Mouse (Mus musculus) heart, adult 11 months (tissue): ENCODE data around the gene Chmp4b.
A peak's percentile ranks its signal among the peaks of the same experiment; 100 is the strongest.

Source experiments
- DNase-seq: peaks from one replicate; pipeline ENCODE4 v3.0.0; 2022

Chmp4b gene

DNA sequence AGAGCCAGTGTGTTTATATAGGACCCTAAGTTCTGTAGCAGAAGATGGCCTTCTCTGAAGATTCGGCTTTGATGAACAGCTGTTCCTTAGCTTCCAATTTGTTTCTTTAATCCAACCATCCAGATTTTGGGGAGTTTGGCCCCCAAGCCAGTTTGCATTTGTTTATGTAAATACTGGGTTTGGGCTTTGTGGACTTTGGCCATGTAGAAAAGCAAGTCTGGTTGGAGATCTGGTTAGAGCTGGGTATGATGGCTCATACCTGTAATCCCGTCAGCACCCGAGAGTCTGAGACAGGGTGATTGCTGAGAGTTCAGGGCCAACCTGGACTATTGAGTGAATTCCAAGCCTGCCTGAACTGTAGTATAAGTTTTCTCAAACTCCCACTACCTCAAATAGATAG, 34.3 kb downstream of the Chmp4b start:
- peak; percentile 76 for DNase-seq

DNA sequence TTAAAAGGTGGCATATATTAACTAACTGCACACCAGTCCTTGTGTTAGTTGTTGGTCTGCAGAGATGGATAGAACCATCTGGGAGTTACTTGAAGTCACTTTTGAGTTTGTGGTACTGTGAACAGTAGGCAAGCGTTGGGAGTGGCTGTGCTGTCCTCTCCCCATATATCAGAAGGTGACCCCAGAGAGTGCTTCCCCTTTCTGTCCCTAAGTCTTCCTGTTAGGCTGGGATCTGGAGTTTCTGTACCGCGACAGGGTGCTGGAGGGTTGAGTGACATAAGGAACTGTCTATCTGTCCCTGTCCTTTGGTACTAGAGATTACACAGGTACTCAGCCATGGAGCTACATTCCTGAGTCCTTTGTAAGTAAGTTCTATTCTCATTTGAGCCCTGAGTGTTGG, 35.3 kb downstream of the Chmp4b start:
- DNase-seq, result no peak

DNA sequence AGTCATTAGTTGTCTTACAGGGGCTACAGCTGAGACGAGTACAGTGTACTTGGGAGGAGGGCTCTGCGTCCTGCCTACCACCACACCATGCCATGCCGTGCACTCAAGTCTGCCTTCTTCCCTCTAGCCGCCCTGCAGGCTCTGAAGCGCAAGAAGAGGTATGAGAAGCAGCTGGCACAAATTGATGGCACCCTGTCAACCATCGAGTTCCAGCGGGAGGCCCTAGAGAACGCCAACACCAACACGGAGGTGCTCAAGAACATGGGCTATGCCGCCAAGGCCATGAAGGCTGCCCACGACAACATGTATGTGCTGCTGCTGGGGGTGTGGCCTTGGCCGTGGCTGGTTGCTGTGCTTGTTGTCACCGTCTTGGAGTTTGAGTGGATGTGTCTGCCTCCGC, 37.9 kb downstream of the Chmp4b start:
- DNase-seq, result no peak

DNA sequence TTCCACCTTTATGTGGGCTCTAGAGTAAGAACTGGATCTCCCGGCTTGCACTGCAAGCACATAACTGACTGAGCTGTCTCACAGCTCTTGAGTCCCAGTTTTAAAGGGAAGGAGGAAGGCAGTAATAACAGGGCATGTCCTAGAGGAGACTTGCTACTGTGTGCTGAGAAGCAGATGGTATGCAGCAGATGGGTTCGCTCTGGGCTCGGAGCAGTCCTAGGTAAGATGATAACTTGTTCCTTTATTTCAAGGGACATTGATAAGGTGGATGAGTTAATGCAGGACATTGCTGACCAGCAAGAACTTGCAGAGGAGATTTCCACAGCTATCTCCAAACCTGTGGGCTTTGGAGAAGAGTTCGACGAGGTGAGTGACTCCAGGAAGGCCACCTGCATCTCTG, 39.5 kb downstream of the Chmp4b start:
- no peak for DNase-seq

DNA sequence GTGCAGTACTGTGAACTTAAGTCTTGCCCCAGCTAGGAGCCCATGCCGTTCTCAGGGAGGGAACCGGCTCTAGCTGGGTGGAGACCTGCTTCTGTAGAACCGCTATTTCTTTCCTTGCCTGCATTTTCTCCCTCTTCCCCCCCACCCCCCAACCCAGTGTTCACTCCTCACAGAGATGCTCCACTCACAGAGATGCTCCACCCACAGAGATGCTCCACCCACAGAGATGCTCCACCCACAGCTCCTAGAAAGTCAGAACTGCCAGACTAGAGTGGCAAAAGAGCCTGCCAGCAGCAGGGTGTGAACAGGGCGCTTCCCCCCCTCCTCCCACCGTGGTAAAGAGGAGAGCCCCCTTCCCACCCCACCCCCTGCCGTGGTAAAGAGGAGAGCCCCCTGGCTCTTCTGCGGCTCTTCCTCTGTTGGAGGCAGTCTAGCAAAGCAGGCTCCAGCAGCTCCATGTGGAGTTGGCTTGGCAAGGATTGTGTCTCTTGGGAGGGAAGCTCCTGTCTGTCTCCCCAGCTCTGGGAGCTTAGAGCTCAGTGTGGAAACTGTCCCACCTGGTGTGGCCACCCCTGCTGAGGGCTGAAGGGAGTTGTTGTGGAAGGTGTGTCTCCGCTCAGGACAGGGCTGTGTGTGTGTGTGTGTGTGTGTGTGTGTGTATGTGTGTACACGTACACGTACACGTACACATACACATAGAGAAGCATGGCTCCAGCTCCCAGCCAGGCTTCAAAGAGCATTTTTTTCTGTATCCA, 41.9 kb downstream of the Chmp4b start:
- DNase-seq, result peak; percentile 93

DNA sequence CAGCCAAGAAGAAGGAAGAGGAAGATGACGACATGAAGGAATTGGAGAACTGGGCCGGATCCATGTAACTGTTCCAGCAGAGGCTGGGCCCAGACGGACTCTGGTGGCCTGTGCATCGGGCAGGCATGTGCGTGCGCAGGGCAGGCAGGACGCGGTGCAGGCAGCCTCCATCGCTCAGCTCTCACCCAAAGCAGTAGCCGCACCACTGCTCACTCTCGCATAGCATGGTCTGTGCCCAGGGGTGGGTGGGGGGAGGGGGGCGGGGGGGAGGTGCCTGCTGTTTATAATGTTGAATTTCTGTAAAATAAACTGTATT, 42.4 kb downstream of the Chmp4b start:
- peak; percentile 97 for DNase-seq

DNA sequence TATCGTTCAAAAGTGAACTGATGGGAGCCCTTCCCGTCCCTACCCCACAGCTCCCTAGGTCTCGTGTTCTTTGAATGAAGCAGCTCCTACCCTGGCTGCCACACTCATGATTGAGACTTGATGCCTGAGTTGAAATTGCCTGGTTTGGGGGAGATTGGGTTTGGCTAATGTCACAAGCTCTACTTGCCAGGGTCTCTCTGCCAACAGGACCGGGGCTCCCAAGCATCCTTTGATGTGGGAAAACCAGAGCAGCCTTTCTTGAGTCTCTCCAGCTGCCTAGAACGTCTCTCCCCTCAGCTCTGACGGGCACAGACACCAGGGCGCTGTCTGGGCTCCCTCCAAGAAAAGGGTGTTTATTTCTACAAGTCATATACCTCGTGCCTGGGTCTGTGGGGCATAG, 44.2 kb downstream of the Chmp4b start:
- no peak for DNase-seq

DNA sequence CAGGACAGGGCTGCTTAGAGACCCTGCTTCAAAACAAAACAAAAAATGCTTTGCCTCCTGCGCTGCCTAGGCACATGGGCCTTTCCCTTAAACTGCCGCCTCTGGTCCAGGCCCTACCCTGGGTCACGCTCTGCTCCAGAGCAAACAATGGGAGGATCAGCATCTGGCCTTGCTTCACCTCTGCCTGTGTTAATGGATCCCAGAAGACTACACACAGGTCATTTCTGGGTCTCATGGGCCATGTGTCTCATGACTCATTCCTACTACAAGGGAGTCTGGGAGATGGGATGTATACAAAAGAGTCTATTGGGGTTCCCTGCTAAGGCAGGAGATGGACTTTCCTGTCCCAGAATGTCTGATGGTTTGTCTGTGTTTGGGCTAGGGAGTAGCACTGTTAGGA, 45.2 kb downstream of the Chmp4b start:
- no peak for DNase-seq

DNA sequence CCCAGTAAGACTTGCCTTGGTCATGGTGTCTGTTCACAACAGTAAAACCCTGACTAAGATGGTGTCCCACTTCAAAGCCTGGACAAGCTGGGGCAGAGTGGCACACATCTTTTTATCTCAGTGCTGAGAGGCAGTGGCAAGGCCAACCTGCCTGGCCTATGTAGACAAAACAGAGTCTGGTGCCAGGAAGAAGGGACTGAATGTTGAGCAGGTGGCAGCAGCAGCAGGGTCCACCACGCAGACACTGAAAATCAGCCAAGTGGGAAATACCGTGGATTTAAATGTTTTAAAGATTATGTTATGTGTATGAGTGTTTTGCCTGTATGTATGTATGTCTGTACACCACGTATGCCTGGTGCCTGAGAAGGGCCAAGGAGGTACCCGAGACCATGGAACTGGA, 47.9 kb downstream of the Chmp4b start:
- no peak for DNase-seq

DNA sequence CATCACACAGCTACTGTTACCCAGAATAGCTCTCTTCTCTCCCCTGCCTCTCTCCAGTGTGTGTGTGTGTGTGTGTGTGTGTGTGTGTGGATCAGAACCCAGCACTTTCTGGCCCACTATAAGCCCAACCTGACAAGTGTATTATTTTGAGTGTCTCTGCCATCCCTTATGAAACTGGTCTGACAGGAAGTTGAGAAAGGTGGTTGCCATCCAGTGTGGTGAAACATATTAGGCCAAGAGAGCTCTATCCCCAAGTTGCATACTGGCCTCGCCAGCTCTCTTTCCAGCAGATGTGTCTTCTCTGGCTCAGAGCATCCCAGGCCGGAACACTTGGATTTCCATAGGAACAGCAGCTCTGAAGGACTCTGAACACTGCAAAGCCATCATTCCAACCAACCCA, 48.7 kb downstream of the Chmp4b start:
- DNase-seq, result no peak

DNA sequence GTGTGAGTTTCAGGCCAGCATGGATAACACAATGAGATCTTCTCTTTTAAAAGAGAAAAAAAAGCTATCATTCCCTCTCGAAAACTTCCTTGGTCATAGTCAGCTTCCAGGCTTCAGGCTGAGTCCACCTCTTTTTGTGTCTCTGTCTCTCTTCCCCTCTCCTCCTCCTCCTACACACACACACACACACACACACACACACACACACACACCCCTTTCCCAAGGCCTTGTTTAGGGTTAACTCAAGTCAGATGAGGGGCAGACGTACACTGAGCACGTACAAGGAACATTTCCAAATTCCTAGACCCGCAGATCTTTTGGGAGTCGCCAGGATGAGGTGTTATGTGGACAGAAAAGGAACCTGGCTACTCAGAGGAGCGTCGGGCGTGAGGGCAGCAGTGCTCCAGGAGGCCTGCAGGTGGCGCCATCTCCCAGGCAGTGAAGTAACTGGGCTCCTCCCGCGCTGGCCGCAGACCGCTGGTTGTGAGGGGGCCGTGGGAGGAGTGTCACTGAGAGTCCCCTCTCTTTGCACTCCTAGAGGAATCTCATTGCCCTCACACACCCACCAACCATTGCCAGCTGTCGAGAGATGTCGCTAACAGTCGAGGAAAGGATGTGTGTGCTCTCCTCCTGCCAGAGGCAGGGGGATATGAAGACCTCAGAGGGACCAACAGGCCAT, 51.3 kb downstream of the Chmp4b start:
- no peak for DNase-seq

DNA sequence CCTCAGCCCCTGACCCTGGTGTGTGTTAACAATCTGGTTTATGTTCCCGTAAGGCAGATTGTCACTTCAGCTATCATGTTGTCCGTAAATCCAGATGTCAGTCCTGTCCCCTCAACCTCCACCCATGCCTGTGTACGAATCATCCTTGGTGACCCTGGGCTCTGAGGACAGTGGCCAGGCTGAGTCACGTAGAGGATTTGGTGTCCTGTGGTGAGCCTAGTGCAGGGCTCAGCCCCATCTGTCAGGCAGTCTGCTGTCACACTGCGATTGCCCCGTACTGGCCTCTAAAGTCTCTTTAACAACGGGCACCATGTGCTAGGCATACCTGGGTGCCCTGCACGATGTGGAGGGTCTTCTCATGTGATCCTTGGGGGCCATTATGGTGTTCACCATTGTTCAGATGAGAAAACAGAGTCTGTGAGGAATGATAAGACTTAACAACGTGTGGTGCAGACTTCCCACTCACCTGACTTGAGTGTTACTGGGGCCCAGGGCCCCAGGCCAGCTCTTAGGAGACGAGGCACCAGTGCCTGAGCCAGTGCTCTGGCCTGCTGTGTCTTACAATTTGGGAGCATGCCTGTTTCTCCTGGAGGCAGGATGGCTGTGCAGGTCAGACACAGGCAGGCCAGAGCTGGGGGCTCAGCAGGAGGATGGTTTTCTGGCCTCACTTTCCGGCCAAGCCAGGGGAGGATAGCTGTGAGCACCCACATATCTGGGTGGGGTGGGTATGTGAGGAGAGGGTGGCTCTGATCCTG, 55.2 kb downstream of the Chmp4b start:
- no peak for DNase-seq

DNA sequence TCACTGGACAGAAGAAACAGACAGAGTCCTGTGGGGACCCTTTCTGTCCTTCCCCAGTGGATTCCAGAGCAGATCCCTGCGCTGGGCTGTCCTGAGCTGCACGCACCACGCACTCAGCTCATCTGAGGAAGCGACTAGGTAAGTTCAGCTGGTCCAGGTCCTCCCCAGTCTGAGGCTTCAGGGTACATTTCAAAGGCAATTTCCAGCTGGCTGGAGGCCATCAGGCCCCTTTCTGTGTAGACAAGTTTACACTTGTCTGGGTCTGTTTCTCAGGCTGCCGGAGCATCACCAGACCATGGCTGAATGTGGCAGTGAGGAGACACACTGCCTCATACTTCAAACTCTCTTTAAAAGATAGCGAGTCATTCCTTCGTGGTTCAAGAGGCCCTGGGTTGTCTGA, 55.8 kb downstream of the Chmp4b start:
- no peak for DNase-seq

DNA sequence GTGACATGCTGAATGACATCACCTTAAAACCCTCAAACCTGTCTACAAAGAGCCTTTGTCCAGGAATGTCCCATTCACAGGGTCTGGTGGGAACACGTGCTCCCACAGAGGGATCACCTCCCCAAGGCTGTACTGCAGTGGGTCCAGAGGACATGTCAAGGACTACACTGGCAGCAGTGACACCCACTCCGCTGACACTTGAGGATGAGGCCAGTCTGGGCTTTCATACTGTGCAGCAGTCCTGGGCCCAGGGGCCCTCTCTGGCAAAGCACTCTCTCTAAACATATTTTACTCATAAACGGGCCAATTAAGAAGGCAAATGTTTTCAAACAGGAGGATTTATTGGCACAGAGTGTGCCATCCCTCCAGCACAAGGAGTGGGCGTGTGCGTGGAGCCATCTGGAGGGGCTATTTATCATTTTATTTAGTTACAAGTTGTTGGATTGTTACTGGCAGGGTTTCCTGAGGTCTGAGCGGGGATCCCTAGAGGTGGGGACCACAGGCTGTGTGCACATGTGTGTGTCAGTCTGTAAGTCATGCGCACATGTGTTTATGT, 56.4 kb downstream of the Chmp4b start:
- no peak for DNase-seq

DNA sequence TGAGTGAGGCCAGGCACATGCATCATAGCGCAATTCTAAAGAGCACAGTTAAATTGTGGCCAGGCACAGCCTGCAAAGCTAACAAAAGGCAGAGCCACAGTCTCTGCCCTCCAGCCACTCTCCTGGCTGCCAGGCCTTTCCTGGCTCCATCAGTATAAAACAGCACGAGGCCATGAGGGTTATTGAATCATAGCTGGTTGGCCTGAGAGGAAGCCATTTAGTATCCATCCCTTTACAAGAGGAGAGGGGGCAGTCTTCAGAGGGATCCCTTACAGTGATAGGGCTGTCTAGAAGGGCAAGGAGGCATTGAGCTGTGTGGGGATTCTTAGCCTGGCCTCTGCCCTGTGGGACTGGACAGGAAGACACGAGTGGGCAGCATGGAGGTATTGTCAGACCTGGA, 60.2 kb downstream of the Chmp4b start:
- no peak for DNase-seq

DNA sequence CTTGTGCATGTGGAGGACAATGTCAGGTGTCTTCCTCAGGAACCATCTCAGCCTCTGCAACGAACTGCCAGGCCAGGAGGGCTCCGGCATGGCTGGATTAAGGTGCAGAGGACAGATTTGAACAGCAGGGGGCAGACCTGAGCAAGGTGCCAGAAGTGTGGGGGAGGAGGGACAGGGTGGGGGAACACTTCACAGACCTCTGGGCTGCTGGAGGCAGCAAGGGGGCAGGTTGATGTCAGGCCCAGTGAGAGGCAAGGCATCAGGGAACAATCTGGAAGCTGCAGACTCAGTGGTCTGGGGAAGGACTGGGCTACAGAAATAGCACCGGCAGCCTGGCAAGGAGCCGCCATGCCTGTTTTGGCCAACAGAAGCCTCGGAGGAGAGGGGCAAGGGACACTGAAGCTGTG, 60.8 kb downstream of the Chmp4b start:
- peak; percentile 91 for DNase-seq

DNA sequence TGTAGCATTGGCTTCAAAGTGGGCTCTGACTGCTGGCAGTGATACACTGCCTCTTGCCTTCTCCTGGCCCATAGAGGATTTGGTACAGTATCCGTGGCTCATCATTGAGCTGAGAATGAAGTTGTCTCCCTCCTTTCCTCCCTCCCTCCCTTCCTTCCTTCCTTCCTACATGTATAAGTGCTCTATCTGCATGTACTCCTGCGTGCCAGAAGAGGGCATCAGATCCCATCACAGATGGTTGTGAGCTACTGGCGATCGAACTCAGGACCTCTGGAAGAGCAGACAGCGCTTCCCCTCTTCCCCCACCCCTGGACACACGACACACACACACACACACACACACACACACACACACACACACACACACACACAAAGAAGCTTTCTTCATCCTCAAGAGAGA, 61.6 kb downstream of the Chmp4b start:
- no peak for DNase-seq

DNA sequence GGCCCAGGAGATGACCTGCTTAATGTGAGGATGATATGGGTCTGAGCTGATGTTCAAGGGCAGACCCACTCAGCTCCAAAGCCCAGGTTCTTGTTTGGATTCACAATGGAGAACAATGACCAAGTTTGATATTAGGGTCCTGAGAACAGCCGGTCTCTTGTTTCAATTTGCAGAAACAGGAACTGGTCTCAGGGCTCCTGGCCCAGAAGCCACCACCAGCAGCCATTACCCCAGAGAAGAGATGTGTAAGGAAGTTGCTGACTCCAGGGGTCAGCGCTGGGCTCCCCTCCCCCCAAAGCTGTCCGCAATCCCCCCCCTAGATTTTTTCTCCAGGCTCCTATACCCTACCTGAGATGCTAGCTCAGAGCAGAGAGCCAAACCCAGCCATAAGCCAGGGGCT, 62.5 kb downstream of the Chmp4b start:
- no peak for DNase-seq

DNA sequence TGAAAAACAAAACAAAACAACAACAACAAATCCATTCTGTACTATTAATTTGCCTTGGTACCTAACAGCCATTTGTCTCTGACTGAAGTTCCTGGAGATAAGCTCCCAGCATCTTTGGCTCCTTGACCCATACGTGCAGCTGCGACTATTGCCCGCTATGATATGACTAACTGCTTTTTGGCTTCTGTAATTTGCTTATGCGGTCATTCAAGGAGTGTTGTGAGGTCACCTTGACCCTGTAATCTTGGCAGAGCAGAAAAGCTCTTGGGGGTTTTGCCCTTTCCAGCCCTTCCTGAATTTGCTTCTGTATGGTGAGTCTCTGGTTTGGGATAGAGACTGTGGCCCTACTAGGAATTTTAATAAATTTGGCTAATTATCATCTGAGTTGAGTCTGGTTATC, 65.1 kb downstream of the Chmp4b start:
- DNase-seq, result no peak

DNA sequence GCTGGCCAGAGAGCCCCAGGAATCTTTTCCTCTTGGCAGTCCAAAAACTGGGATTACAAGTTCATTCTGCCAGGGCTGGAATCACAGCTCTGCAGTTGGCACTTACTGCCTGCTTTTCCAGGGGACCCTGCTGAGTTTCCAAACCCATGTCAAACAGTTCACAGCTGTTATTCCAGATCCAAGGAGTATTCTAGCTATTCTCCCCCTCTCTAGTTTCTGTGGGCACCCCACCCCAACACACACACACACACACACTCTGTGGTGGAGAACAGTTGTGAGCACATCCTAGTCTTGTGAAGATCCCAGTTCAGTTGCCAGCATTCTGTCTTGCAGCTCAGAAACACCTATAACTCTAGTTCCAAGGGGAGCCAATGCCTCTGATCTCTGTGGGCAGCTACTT, 65.6 kb downstream of the Chmp4b start:
- no peak for DNase-seq

DNA sequence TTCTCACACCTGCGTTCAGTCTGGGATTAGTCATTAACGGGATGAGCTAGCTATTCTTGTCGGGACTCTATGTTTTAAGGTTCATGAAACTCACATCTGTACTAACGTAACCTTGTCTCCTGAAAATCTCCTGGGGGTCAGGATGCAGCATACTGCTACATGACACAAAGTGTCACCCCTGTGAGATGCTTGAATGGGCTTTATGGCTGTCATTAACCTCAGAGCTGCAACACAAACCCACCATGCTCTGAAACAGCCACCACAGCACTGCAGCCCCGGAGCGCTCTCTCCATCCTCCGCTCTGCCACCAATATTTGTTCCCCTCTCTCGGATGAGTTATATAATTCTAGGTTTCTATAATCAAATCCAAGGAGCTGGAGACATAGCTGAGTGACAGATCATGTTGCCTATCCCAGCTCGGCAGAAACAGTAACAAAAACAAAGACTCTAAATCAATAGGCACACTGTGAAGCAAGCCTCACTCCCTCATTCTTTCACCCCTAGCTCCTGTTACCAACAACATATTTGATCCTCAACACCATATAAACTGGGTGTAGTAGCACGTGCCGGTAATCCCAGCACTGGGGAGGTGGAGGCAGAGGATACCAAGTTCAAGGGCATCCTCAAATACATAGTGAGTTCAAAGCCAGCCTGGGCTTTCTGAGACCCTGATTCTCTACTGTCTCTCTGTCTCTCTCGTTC, 67.5 kb downstream of the Chmp4b start:
- no peak for DNase-seq

DNA sequence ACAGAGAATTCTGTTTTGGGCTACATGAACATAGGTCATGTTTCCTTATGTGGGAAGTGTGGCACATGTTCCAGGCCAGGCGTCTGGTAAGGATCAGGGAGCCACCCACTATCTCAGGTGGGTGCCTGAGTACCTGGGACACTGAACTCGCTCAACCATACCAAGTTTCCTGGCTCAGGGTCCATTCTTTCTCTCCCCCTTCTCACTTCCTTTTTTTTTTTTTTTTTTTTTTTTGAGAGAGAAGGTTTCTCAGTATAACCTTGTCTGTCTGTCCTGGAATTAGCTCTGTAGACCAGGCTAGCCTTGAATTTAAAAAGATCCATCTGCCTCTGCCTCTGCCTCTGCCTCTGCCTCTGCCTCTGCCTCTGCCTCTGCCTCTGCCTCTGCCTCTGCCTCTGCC, 68.8 kb downstream of the Chmp4b start:
- no peak for DNase-seq

DNA sequence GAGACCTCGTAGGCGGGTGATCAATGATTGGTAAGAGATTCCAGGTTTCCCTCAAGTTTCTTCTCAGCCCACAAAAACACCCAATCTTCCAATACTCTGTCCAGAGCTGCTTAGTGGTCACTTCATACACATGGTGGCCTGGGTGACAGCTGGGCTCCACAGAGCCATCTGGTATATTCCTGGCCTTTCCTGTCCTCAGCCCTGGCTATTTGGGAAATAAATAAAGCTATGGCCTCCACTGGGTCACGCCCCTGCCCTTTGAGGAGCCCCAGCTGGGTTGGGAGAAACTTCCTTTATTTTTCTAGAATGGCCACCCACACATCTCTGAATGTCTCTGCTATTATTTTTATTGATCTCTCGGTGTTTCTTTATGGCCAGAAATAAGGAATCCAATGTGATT, 72.0 kb downstream of the Chmp4b start:
- no peak for DNase-seq
